Mouse (Mus musculus) embryo, embryonic 10 days (tissue): ENCODE results near the gene Oxct1.

Source experiments
- DNase-seq: peaks from one replicate; pipeline ENCODE4 v3.0.0-alpha.2; 2015; ENCODE audit warnings: low spot score

The Oxct1 gene

GRCm38 (mm10) chr15:4124648-4125047 is 98.5 kb downstream of the Oxct1 start:
- no peak for DNase-seq

GRCm38 (mm10) chr15:4138524-4138923 is 112.3 kb downstream of the Oxct1 start:
- DNase-seq = no peak

GRCm38 (mm10) chr15:4139516-4139915 is 113.3 kb downstream of the Oxct1 start:
- no peak for DNase-seq

- DNase-seq = no peak
Observed at GRCm38 (mm10) chr15:4145352-4145751, 119.2 kb downstream of the Oxct1 start.

- no peak for DNase-seq
Observed at GRCm38 (mm10) chr15:4147700-4148099, 121.5 kb downstream of the Oxct1 start.

GRCm38 (mm10) chr15:4148649-4149389 is 122.6 kb downstream of the Oxct1 start:
- no peak for DNase-seq

- no peak for DNase-seq
Observed at GRCm38 (mm10) chr15:4154646-4155045, 128.5 kb downstream of the Oxct1 start.

- no peak for DNase-seq
Observed at GRCm38 (mm10) chr15:4167946-4168345, 141.8 kb downstream of the Oxct1 start.

GRCm38 (mm10) chr15:4171600-4171999 is 145.4 kb downstream of the Oxct1 start:
- no peak for DNase-seq

GRCm38 (mm10) chr15:4197913-4198312 is 171.7 kb downstream of the Oxct1 start:
- no peak for DNase-seq
